Mouse (Mus musculus) limb, embryonic 12.5 days (tissue): Measurements from ENCODE around the gene Bdkrb2. TPM values are rescaled to one million over a fixed set of nuclear protein-coding genes. Genes with fewer than 3 reads are reported as not detected.

Source experiments
- ATAC-seq: fragments of 200-750 bp; cut with Nextera tagmentation; 2 replicates; pipeline ENCODE4 v1.8.0; 2017; ENCODE audit warnings: low read depth, moderate TSS enrichment; ENCODE audit not compliant: insufficient number of reproducible peaks, insufficient read depth, low FRiP score, low TSS enrichment
- H3K27ac ChIP-seq: fragments of 300-500 bp; sonication (generic); 2 replicates; pipeline ENCODE4 v1.5.1; 2016; ENCODE audit warnings: mild to moderate bottlenecking, moderate library complexity
- H3K27me3 ChIP-seq: fragments of 300-500 bp; sonication (generic); 2 replicates; pipeline ENCODE4 v1.6.1; 2016; ENCODE audit warnings: mild to moderate bottlenecking, moderate library complexity
- H3K36me3 ChIP-seq: fragments of 300-500 bp; sonication (generic); 2 replicates; pipeline ENCODE4 v1.6.1; 2016; ENCODE audit warnings: mild to moderate bottlenecking, moderate library complexity
- H3K4me1 ChIP-seq: fragments of 300-500 bp; sonication (generic); replicated peaks from 2 replicates; pipeline ENCODE4 v1.6.1; 2016
- H3K4me2 ChIP-seq: fragments of 300-500 bp; sonication (generic); 2 replicates; pipeline ENCODE4 v1.6.1; 2016; ENCODE audit warnings: mild to moderate bottlenecking, moderate library complexity
- H3K4me3 ChIP-seq: fragments of 300-500 bp; sonication (generic); replicated peaks from 2 replicates; pipeline ENCODE4 v1.5.1; 2016; ENCODE audit warnings: mild to moderate bottlenecking
- H3K9ac ChIP-seq: fragments of 300-500 bp; sonication (generic); replicated peaks from 2 replicates; pipeline ENCODE4 v1.6.1; 2016; ENCODE audit warnings: mild to moderate bottlenecking, moderate library complexity
- H3K9me3 ChIP-seq: fragments of 300-500 bp; sonication (generic); 2 replicates; pipeline ENCODE4 v1.6.1; 2016; ENCODE audit warnings: mild to moderate bottlenecking, moderate library complexity
- WGBS: fragments of 180-500 bp; shearing (Covaris S2); methylation state at CpG from one replicate; pipeline ENCODE4 v1.1.7; 2016; 5-methylcytosine and 5-hydroxymethylcytosine counted together
- polyA plus RNA-seq: library from polyadenylated mRNA; unstranded; fragments of >200 nt; fragmentation: Nextera tagmentation; extraction: Ambion mirVana; gene quantifications from 2 replicates; pipeline ENCODE4 v1.2.1, GENCODE M21; 2016

Bdkrb2 gene
- polyA plus RNA-seq, 1 experiment from 2014 or later, result 1.5 TPM

DNA sequence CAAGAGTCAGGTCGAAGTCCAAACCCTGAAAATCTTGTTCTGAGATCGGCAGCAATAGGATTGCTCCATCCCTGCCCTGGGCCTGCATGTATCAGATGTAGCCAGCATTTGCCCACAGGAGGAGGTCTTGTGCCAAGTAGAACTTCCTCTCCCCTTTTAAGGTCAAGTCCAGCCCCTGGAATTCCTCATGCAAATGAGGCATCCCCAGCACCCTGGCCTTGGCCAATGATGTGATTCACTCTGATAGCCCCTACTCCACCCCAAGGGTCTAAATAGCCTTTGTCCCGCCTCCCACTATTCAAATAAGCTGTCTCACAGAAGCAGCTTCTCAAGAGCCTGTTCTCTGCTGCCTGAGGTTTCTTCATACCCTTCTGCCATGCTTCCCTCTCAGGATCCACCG, 28.2 kb upstream of the Bdkrb2 start:
- H3K36me3 ChIP-seq, result no peaks in the 10 kb centered on the region
- no peak overlapping the region for H3K27ac ChIP-seq
- H3K9me3 ChIP-seq, result no peaks in the 10 kb centered on the region
- H3K4me2 ChIP-seq, result no peak overlapping the region
- H3K27me3 ChIP-seq, result no peaks in the 10 kb centered on the region
- WGBS, result 87% methylated on average over 4 of the region's 4 CpGs
- no peak overlapping the region for H3K9ac ChIP-seq
- H3K4me1 ChIP-seq, result peaks cover 12% of the 10 kb centered on the region
- H3K4me3 ChIP-seq, result no peak overlapping the region
- ATAC-seq, result no peak

DNA sequence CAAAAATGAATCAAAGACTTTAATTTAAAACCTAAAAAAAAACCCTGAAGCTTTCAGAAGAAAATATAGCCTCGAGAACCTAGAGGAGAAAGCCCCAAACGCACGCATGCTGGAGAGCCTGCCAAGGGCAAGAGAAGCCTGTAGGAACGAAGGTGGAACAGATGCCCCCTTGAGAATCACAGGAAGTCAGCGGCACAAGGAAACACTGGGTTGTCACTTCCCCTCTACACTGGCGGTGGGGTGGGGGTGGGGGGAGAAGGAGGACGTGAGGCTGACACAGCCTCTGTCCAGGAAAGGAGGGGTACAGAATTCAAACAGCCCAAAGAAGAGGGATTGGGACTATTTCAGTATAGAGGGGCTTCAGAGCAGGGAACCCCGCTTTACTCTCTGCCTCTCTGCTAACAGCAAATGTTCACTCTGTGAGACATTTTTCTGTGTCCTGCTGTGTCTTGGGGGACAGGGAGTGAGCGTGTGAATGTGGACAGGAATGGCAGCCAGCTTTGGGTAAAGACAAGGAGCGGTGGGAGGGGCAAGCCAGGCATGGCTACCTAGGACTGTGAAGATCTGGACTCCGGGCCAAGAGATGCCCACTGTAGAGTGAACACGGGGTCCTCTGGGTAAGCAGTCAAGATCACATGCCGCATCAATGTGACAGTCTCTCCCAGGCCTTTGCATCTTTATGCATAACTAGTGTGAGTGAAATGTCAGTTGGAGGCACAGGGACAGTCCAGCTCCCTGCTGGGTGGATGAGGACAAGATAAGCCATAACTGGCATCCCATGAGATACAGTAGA, 26.9 kb upstream of the Bdkrb2 start:
- peaks cover 12% of the 10 kb centered on the region for H3K4me1 ChIP-seq
- no peak overlapping the region for H3K4me3 ChIP-seq
- WGBS, result 66% methylated on average over 13 of the region's 13 CpGs
- H3K9ac ChIP-seq, result no peak overlapping the region
- no peak overlapping the region for H3K4me2 ChIP-seq
- H3K27me3 ChIP-seq, result no peaks in the 10 kb centered on the region
- no peaks in the 10 kb centered on the region for H3K9me3 ChIP-seq
- no peak overlapping the region for H3K27ac ChIP-seq
- ATAC-seq, result no peak
- no peaks in the 10 kb centered on the region for H3K36me3 ChIP-seq

- H3K27me3 ChIP-seq, result no peaks in the 10 kb centered on the region
- no peak overlapping the region for H3K4me3 ChIP-seq
- ATAC-seq, result no peak
- H3K27ac ChIP-seq, result no peak overlapping the region
- no peak overlapping the region for H3K4me2 ChIP-seq
- peaks cover 9% of the 10 kb centered on the region; the same call in 1 of the 2 replicates for H3K4me1 ChIP-seq
- no peak overlapping the region for H3K9ac ChIP-seq
- H3K9me3 ChIP-seq, result no peaks in the 10 kb centered on the region
- WGBS, result 54% methylated on average over 5 of the region's 5 CpGs
- H3K36me3 ChIP-seq, result no peaks in the 10 kb centered on the region
These were observed 25.9 kb upstream of the Bdkrb2 start for GRCm38 (mm10) chr12:105537162-105537561.

- no peak overlapping the region for H3K27ac ChIP-seq
- no peak overlapping the region for H3K9ac ChIP-seq
- no peak overlapping the region for H3K4me3 ChIP-seq
- H3K9me3 ChIP-seq, result no peaks in the 10 kb centered on the region
- H3K36me3 ChIP-seq, result no peaks in the 10 kb centered on the region
- H3K4me1 ChIP-seq, result peaks cover 9% of the 10 kb centered on the region; the same call in 1 of the 2 replicates
- no peak for ATAC-seq
- H3K27me3 ChIP-seq, result no peaks in the 10 kb centered on the region
- no peak overlapping the region for H3K4me2 ChIP-seq
- WGBS, result 92% methylated on average over 10 of the region's 10 CpGs
These were observed 23.4 kb upstream of the Bdkrb2 start for GRCm38 (mm10) chr12:105539649-105540048.

DNA sequence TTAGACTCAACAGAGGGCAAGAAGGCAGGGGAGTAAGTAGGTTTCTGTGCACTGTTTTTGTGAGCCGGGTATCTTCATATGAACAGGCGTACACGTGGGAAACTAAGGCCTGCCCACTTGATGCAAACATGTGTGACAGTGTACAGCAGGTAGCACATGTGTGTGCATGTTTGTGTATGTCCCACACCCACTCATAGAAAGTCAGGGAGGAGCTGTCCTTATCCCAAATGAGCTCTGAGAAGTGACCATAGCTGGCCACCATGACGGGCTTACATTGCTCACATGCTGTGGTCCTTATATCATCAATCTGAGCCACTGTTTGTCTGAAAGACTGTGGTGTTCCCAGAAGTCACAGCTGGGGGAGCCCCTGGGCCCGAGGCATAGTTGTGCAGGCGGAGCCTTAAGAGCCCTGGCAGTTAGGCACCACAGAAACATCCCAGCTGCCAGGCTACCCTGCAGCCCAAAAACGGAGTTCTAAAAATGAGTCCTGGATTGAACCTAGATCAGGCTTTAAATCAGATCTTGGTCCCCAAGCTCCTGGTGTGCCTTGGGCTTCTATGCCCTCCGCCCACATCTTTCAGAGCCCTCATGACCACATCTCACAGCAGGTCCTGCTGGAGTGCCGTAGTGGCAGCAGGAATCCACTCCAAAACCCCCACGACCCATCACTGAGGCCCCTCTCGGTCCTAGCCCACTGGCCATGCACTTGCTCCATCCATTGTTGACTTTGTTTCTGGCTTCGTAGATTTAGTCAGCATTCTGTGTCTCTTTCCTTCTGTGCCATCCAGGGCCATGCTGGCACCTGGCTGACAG, 21.2 kb upstream of the Bdkrb2 start:
- H3K4me3 ChIP-seq, result no peak overlapping the region
- H3K4me1 ChIP-seq, result peaks cover 14% of the 10 kb centered on the region
- no peak overlapping the region for H3K27ac ChIP-seq
- H3K27me3 ChIP-seq, result no peaks in the 10 kb centered on the region
- H3K9ac ChIP-seq, result no peak overlapping the region
- ATAC-seq, result no peak
- no peaks in the 10 kb centered on the region for H3K9me3 ChIP-seq
- whole genome bisulfite sequencing, result 82% methylated on average over 12 of the region's 12 CpGs
- no peak overlapping the region for H3K4me2 ChIP-seq
- H3K36me3 ChIP-seq, result no peaks in the 10 kb centered on the region

GRCm38 (mm10) chr12:105542513-105542912, 20.5 kb upstream of the Bdkrb2 start:
- H3K27ac ChIP-seq, result no peak overlapping the region
- ATAC-seq, result no peak
- WGBS, result 87% methylated on average over 3 of the region's 3 CpGs
- no peak overlapping the region for H3K9ac ChIP-seq
- H3K4me2 ChIP-seq, result no peak overlapping the region
- peaks cover 10% of the 10 kb centered on the region for H3K4me1 ChIP-seq
- H3K27me3 ChIP-seq, result peaks cover under 1% of the 10 kb centered on the region; the same call in 1 of the 2 replicates
- no peaks in the 10 kb centered on the region for H3K9me3 ChIP-seq
- no peaks in the 10 kb centered on the region for H3K36me3 ChIP-seq
- H3K4me3 ChIP-seq, result no peak overlapping the region

DNA sequence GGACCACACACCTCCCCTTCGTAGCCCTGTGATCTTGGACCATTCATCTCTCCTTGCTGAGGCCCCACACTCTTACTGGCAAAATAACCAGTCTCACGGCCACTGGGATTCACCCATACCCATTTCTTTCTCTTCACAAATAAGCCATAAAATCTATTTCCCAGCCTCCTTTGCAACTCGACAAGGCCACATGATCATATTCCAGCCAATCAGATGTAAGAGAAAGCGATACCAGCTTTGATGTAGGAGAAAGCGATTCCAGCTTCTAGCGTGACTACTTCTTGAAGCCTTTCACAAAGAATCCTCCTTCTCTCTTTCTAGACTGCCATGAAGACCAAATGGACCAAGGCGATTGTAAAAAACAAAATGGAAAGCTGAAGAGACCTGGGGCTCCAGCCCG, 19.9 kb upstream of the Bdkrb2 start:
- peaks cover 10% of the 10 kb centered on the region for H3K4me1 ChIP-seq
- H3K27me3 ChIP-seq, result peaks cover 8% of the 10 kb centered on the region; the same call in 1 of the 2 replicates
- 76% methylated on average over 8 of the region's 8 CpGs for WGBS
- no peaks in the 10 kb centered on the region for H3K36me3 ChIP-seq
- H3K9ac ChIP-seq, result no peak overlapping the region
- no peak overlapping the region for H3K4me3 ChIP-seq
- no peak for ATAC-seq
- no peaks in the 10 kb centered on the region for H3K9me3 ChIP-seq
- H3K27ac ChIP-seq, result no peak overlapping the region
- no peak overlapping the region for H3K4me2 ChIP-seq

GRCm38 (mm10) chr12:105543751-105544150, 19.3 kb upstream of the Bdkrb2 start:
- ATAC-seq, result no peak
- Histone ChIP-seq H3K27me3 (peaks cover 10% of the 10 kb centered on the region), H3K4me1 (peaks cover 10% of the 10 kb centered on the region), H3K4me2 (no peak overlapping the region), H3K27ac (no peak overlapping the region), H3K4me3 (no peak overlapping the region), H3K36me3 (no peaks in the 10 kb centered on the region), H3K9ac (no peak overlapping the region), H3K9me3 (no peaks in the 10 kb centered on the region)
- WGBS, result 85% methylated on average over 6 of the region's 6 CpGs

GRCm38 (mm10) chr12:105544872-105545271, 18.2 kb upstream of the Bdkrb2 start:
- Histone ChIP-seq H3K4me1 (peaks cover 10% of the 10 kb centered on the region), H3K36me3 (no peaks in the 10 kb centered on the region), H3K9ac (no peak overlapping the region), H3K27ac (no peak overlapping the region), H3K27me3 (peaks cover 16% of the 10 kb centered on the region), H3K9me3 (no peaks in the 10 kb centered on the region), H3K4me3 (no peak overlapping the region), H3K4me2 (no peak overlapping the region)
- ATAC-seq, result no peak
- WGBS, result 84% methylated on average over 7 of the region's 7 CpGs

GRCm38 (mm10) chr12:105545696-105546435, 17.2 kb upstream of the Bdkrb2 start:
- Histone ChIP-seq H3K4me1 (peaks cover 10% of the 10 kb centered on the region), H3K4me2 (0 out of 2 replicates have a peak overlapping the region, but pooled peaks have one; percentile 15), H3K36me3 (no peaks in the 10 kb centered on the region), H3K9me3 (no peaks in the 10 kb centered on the region), H3K27me3 (peaks cover 16% of the 10 kb centered on the region), H3K9ac (no peak overlapping the region), H3K4me3 (no peak overlapping the region), H3K27ac (no peak overlapping the region)
- ATAC-seq, result no peak
- WGBS, result 18% methylated on average over 17 of the region's 17 CpGs

DNA sequence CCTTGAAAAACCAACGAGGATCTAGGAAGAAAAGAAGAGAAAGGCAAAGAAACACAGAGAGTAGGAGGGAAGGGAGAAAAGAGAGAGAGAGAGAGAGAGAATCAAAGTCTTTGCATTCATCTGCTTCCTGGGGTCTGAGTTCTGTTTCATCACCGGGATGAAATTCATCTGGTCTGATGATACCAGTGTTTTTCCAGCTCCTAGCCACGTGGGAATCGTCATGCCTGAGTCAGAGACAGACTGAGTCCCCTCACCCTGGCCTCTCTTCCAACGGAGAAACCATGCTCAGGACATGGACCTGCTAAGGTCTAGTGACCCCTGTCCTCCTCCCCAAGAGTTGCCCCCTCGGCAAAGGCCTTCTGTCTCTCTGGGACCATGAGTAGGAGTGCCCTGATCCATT, 16.5 kb upstream of the Bdkrb2 start:
- Histone ChIP-seq H3K9ac (no peak overlapping the region), H3K36me3 (no peaks in the 10 kb centered on the region), H3K27ac (no peak overlapping the region), H3K4me2 (no peak overlapping the region), H3K4me1 (peaks cover 10% of the 10 kb centered on the region), H3K4me3 (no peak overlapping the region), H3K9me3 (no peaks in the 10 kb centered on the region), H3K27me3 (peaks cover 16% of the 10 kb centered on the region)
- ATAC-seq, result no peak
- 62% methylated on average over 6 of the region's 6 CpGs for WGBS
